Mouse (Mus musculus) layer of hippocampus, adult 8-10 months (tissue): ENCODE measurements at regions not wholly inside any gene's neighbourhood (a gene's known extent, or its start where the extent isn't known, plus 50 kb on each side); places are given as distances from the start of the nearest gene placed in this dataset.
A peak's percentile ranks its signal among the peaks of the same experiment; 100 is the strongest.
"Not testable (repeated sequence)": the region's sequence is repeated elsewhere in the genome, so short reads cannot be mapped to it uniquely, and the experiment has no call there.

Source experiments
- DNase-seq, 2 experiments: peaks; one replicate each; pipeline ENCODE4 v3.0.0; 2022; ENCODE audit warnings: low spot score in 2 of 2

GRCm38 (mm10) chr16:55521421-55521971 lies 223.7 kb upstream of the Zpld1 start:
- DNase-seq = no peak

DNA sequence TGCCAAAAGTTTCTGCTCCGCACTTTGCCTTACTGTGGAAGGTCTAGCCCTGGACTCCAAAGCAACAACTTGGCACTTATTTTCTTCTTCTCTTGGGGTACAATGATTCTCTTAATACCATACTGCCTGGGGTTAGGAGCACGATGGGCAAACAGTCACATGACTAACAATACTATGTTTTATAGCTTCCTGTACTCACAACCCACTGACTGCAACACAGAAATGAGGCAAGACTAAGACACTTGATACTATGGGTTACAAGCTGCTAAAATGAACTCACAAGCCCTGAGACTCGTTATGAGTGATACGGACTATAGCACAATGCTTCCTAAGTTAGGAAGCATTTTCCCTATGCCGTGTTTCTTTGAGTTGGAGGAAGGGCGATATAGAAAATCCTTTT lies 222.3 kb upstream of the Zpld1 start:
- no peak for DNase-seq

DNA sequence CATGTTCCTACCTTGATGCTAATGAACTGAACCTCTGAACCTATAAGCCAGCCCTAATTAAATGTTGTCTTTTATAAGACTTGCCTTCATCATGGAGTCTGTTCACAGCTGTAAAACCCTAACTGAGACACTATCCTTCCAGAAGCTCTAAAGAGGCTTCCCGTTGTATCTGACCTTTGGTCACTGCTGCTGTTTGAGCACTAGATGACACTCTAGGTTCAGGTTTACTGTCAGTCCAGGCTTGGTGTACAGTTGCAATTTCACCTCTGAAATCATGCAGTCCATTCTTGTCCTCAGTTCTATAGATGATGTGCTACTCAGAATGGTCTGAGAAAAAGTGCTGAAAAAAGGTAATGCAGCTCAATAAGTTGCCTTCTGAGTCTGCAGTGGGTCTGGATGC lies 221.9 kb upstream of the Zpld1 start:
- DNase-seq = no peak

DNA sequence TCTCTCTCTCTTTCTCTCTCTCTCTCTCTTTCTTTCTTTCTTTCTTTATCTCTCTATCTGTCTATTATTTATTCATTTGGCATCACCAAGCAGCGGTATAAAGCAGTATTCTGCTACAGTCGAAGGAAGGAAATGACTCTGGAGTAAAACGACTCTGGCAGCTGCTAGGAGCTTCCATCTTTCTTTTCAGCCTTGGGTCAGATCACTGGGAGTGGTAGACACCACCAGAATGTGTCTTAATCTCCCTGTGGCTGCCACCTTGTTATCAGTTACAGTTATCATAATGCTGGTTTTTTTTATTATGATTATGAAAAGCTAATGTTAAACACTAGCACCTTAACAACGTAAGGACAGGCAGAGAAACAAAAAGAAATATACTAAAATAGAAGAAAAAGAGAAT lies 219.2 kb upstream of the Zpld1 start:
- no peak for DNase-seq

- DNase-seq = no peak
These were observed 217.5 kb upstream of the Zpld1 start for GRCm38 (mm10) chr16:55515228-55515696.

GRCm38 (mm10) chr16:55514448-55515200 lies 216.8 kb upstream of the Zpld1 start:
- DNase-seq = no peak

DNA sequence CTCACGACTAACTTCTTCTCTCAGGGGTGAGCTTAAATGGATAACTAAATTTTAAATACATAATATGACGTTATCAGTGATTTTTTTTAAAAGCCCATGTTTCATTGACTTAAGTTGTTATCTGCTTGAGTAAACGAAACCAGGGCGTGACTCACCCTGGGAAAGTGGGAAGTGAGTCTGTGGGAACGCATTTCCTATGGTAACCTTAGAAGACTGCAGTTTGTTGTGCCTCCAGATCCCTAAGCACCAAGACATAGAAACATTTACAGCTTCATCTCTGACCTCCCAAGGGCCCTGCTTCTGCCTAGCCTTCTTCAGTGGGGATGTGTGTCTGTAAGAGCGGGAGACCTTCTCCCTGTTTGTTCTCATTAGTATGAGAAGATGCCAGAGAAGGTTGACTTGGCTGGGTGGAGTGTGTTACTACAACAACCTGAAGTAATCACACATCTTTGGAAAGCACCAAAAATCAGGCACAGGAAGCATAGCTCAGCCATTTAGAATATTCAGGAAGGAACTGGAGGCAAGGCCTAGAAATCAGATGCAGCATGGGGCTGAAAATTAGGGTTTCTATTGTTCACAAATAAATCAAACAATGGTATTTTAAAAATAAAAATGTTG lies 207.1 kb upstream of the Zpld1 start:
- DNase-seq = no peak

- no peak for DNase-seq
These were observed 206.5 kb upstream of the Zpld1 start for GRCm38 (mm10) chr16:55504274-55504673.

DNA sequence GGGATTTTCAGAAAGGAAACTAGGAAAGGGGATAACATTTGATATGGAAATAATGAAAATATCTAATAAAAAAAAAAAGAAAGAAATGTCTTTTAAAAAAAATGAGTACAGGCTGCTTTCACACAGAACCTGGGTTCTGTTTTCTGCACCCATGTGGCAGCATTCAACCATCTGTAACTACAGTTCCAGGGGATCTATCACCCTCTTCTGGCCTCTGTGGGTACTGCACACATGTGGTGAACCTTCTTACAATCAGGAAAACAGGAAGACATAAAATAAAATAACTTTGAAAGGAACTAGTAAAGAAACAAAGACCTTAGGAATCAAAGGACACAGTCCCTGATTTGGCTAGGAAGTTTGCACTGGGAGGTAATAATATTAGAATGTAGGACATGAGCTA lies 205.5 kb upstream of the Zpld1 start:
- DNase-seq = no peak

DNA sequence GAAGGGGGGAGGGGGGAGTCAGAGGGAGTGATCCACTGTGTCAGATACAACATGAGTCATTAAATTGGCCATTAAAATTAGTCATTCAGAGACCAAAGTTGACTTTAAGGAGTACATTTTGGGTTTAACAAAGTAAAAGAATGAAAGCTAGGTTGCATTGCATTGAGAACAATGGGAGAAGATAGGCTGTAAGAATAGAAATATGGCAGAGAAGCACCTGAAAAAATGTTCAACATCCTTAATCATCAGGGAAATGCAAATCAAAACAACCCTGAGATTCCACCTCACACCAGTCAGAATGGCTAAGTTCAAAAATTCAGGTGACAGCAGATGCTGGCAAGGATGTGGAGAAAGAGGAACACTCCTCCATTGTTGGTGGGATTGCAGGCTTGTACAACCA lies 202.0 kb upstream of the Zpld1 start:
- DNase-seq = not testable (repeated sequence)

- DNase-seq = no peak
These were observed 197.3 kb upstream of the Zpld1 start for GRCm38 (mm10) chr16:55495051-55495450.

- DNase-seq = no peak
These were observed 196.4 kb upstream of the Zpld1 start for GRCm38 (mm10) chr16:55494162-55494561.

DNA sequence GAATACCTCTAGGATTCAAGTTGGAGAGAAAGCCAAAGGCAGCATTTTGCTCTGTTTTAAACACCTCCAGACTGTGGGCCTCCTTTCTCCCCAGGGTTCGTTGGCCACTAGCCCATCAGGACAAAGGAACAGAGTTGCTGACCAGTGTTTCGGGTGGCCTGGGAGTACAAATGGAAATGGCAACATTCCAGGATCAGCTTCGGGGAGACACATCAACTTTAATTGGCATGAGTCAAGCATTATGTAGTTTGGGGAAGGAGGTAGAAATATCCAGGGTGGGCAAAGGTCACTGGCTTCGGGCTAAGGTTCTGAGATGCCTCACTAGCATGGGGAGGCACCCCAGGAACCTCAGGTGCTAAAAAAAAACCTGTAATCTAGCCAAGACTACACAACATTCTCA lies 194.3 kb upstream of the Zpld1 start:
- DNase-seq = no peak

DNA sequence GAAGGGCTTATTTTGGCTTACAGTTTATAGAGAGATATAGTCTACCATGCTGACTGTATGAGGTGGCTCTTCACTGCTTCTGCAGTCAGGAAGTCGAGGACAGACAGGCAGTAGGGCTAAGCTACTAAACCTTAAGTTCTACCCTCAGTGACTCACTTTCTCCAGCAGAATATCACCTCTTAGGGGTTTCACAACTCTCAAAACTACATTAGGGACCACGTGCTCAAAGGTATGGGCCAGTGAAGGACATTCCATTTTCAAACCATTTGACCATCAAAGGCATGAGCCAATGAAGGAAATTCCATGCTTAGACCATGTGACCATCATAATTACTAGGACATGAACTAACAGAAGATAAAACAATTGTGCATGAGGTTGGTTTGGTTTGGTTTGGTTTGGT lies 186.6 kb upstream of the Zpld1 start:
- no peak for DNase-seq

GRCm38 (mm10) chr16:55480745-55481144 lies 183.0 kb upstream of the Zpld1 start:
- DNase-seq = no peak

DNA sequence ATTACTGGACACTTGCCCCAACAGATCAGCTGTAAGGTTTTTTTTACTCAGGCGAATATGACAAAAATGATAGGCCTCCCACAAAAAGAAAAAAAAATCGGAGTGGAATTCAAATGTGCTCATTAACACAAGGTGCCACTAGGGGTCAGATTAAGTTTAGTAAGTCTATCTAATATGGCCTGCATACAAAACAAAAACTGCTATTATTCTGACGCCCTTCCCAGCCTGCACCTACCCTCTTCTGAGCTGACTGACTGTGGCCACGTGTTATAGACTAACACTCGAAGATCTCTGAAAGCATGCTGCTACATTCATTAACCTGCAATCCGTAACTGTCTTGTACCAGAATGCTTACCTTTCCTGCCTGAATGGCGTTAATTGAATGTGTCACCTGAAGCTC lies 182.5 kb upstream of the Zpld1 start:
- DNase-seq = no peak

GRCm38 (mm10) chr16:55476544-55477208 lies 178.9 kb upstream of the Zpld1 start:
- DNase-seq = peak; percentile 11 to 35

GRCm38 (mm10) chr16:55474950-55475525 lies 177.3 kb upstream of the Zpld1 start:
- DNase-seq = no peak

GRCm38 (mm10) chr16:55471396-55471795 lies 173.6 kb upstream of the Zpld1 start:
- DNase-seq = no peak

DNA sequence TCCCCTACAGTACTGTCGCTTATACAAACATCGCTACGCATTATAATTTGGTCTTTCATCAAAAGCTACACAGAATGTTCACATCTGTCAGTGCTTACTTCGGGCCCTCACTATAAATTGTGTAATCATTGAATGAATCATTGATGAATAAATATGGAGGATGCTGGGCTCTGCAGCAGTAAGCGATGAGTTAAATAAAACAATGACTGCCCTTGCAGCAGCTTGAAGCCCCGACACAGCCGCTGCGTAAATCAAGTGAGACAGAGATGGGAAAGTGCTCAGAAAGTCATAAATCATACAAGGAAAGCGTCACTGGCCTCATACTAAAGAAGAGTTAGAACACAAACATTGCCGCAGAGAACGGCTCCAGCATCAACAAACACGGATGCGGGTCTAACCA lies 172.9 kb upstream of the Zpld1 start:
- DNase-seq = no peak

DNA sequence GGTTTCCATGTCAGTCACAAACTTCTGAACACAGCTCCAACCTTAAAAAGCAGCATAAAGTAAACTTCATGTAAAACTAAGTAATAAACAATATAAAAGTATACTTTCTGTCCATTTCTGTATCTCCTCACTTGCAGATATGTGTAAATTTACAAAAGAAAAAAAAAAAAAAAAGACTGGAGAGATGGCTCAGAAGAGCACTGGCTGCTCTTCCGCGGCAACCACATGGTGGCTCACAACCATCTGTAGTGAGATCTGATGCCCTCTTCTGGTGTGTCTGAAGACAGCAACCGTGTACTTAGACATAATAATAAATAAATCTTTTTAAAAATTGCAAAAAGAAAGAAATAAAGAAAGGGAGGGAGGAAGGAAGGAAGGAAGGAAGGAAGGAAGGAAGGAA lies 171.9 kb upstream of the Zpld1 start:
- no peak for DNase-seq
